Mouse (Mus musculus) stomach, embryonic 15.5 days (tissue): Measurements from ENCODE around the gene Cox5a. TPM values are rescaled to one million over a fixed set of nuclear protein-coding genes. Genes with fewer than 3 reads are reported as not detected.

Experiments used
- ATAC-seq: fragments of 200-750 bp; cut with Nextera tagmentation; 2 replicates; pipeline ENCODE4 v1.8.0; 2017; ENCODE audit warnings: low read depth, moderate number of reproducible peaks, moderate TSS enrichment; ENCODE audit not compliant: insufficient read depth, low FRiP score
- H3K27ac ChIP-seq: fragments of 300-500 bp; sonication (generic); 2 replicates; pipeline ENCODE4 v1.5.1; 2015; ENCODE audit warnings: mild to moderate bottlenecking, inconsistent platforms
- H3K27me3 ChIP-seq: fragments of 300-500 bp; sonication (generic); replicated peaks from 2 replicates; pipeline ENCODE4 v1.6.1; 2015; ENCODE audit warnings: inconsistent platforms
- H3K36me3 ChIP-seq: fragments of 300-500 bp; sonication (generic); 2 replicates; pipeline ENCODE4 v1.6.1; 2015; ENCODE audit warnings: inconsistent platforms
- H3K4me1 ChIP-seq: fragments of 300-500 bp; sonication (generic); 2 replicates; pipeline ENCODE4 v1.6.1; 2015; ENCODE audit warnings: inconsistent platforms
- H3K4me2 ChIP-seq: fragments of 300-500 bp; sonication (generic); 2 replicates; pipeline ENCODE4 v1.6.1; 2015; ENCODE audit warnings: mild to moderate bottlenecking, inconsistent platforms
- H3K4me3 ChIP-seq: fragments of 300-500 bp; sonication (generic); replicated peaks from 2 replicates; pipeline ENCODE4 v1.5.1; 2015; ENCODE audit warnings: inconsistent platforms
- H3K9ac ChIP-seq: fragments of 300-500 bp; sonication (generic); 2 replicates; pipeline ENCODE4 v1.6.1; 2015; ENCODE audit warnings: inconsistent platforms
- H3K9me3 ChIP-seq: fragments of 300-500 bp; sonication (generic); 2 replicates; pipeline ENCODE4 v1.6.1; 2016; ENCODE audit warnings: inconsistent platforms
- WGBS: fragments of 180-500 bp; shearing (Covaris S2); methylation state at CpG from one replicate; pipeline ENCODE4 v1.1.7; 2015; 5-methylcytosine and 5-hydroxymethylcytosine counted together
- polyA plus RNA-seq: library from polyadenylated mRNA; unstranded; fragments of >200 nt; fragmentation: Nextera tagmentation; extraction: Ambion mirVana; gene quantifications from 2 replicates; pipeline ENCODE4 v1.2.1, GENCODE M21; 2015

Cox5a gene
- polyA plus RNA-seq, 1 experiment from 2014 or later, result 623 TPM

DNA sequence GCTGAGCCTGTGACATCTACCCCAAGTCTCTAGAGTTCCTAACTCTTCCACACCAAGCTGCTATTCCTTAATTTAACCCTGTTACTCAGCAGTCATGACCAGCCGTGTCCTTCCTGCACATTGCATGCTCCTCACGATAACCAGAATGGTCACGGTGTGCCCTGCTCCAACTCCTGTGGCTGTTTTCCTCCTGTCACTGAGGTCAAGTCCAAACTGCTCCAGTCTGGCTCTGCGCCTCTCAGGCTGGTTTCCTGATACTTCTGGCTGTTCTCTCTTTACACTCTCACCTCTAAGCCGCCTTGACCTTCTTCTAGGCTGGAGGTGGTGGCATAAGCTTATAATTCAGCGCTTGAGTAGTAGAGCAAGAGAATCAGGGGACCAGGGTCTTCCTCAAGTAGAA lies 47.4 kb downstream of the Cox5a start:
- Histone ChIP-seq H3K9me3 (no peaks in the 10 kb centered on the region), H3K4me1 (peaks cover 20% of the 10 kb centered on the region), H3K4me3 (no peak overlapping the region), H3K36me3 (peaks cover 20% of the 10 kb centered on the region), H3K9ac (no peak overlapping the region), H3K27me3 (no peaks in the 10 kb centered on the region), H3K4me2 (no peak overlapping the region), H3K27ac (no peak overlapping the region)
- ATAC-seq, result no peak
- 95% methylated on average over 6 of the region's 6 CpGs for WGBS

DNA sequence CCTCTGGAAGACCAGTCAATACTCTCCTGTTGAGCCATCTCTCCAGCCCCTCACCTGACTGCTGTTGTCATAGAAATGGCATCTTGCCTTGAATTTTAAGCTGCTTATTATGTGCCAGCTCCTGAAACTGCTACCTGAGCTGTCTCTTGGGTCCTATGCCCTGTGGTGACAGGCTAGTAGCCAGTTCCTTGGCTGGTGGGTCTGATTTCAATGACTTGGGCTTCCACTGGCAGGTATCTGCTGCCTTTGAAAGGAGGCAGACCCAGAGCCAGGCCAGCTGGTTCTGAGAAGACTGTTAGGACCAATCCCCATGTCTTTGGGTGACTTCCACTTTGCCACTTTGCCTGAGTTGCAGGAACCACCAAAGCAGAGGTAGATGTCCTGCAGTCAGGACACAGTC lies 53.3 kb downstream of the Cox5a start:
- no peaks in the 10 kb centered on the region for H3K4me1 ChIP-seq
- no peaks in the 10 kb centered on the region for H3K9me3 ChIP-seq
- H3K36me3 ChIP-seq, result peaks cover 22% of the 10 kb centered on the region
- no peak overlapping the region for H3K9ac ChIP-seq
- no peaks in the 10 kb centered on the region for H3K27me3 ChIP-seq
- no peak for ATAC-seq
- H3K4me3 ChIP-seq, result no peak overlapping the region
- no peak overlapping the region for H3K27ac ChIP-seq
- H3K4me2 ChIP-seq, result no peak overlapping the region

DNA sequence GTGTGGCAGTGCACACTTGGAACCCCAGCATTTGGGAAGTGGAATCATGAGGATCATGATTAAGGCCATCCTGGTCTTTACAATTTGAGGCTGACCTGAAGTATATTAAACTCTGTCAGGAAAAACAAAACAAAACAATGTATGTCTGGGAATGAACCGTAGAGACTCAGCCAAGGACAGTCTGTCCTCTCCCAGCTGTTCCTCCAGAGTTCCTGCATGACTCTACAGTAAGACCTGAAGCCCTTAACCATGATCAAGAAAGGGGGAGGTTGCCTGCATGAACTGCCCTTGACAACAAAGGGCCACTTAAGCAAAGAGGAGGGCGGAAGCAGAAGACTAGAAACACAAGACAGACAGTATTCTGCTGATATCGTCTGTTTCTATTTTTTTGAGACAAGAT lies 54.5 kb downstream of the Cox5a start:
- Histone ChIP-seq H3K4me1 (no peaks in the 10 kb centered on the region), H3K36me3 (peaks cover 18% of the 10 kb centered on the region; the same call in 1 of the 2 replicates), H3K27ac (no peak overlapping the region), H3K9ac (no peak overlapping the region), H3K27me3 (no peaks in the 10 kb centered on the region), H3K4me2 (no peak overlapping the region), H3K4me3 (no peak overlapping the region), H3K9me3 (no peaks in the 10 kb centered on the region)
- no peak for ATAC-seq
- 67% methylated on average over 3 of the region's 3 CpGs for WGBS

DNA sequence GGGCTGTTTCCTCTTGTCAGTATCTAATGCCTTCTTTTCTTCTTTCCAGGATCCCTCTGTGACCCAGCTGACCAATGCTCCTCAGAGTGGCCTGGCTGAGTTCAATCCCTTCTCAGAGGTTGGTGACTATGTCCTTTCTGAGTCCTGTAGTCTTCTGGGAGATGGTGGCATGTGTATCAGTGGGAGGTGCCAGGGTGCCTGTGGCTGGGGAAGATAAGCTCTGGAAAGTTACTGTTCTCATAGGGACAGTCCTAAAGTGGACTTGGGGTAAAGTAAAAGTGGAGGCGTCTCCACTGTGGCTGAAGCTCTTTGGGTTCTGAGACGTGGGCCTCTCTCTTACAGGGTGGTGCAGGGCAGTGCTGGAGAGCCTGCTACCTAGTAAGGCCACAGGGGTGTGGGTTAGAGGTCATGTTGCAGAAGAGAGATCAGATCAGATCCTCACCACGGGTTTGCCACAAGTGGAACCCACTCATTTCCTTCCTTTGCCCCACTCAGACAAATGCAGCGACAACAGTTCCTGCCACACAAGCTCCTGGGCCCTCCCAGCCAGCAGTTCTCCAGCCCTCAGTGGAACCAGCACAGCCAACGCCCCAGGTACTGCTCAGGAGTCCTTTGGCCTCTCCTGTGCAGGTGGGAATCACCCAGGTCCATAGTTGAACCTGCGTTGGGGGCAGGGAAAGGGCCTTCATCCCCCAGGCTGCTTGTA lies 56.2 kb downstream of the Cox5a start:
- Histone ChIP-seq H3K27ac (no peak overlapping the region), H3K9ac (no peak overlapping the region), H3K27me3 (no peaks in the 10 kb centered on the region), H3K4me1 (no peaks in the 10 kb centered on the region), H3K4me3 (no peak overlapping the region), H3K36me3 (peaks cover 16% of the 10 kb centered on the region; the same call in 1 of the 2 replicates), H3K9me3 (no peaks in the 10 kb centered on the region), H3K4me2 (no peak overlapping the region)
- ATAC-seq, result no peak
- 77% methylated on average over 6 of the region's 6 CpGs for WGBS

Other genes starting within 250 kb of the Cox5a start
- 23.6 and 31.6 TPM in 2 replicates for gene Ppcdc, start 81.2 kb upstream of the Cox5a start, polyA plus RNA-seq
- gene Scamp5, start 53.2 kb upstream of the Cox5a start, polyA plus RNA-seq, result 19.8 and 22.4 TPM in 2 replicates
- 6.0 and 6.1 TPM in 2 replicates for gene Rpp25, start 17.2 kb upstream of the Cox5a start, polyA plus RNA-seq
- gene Fam219b, start 16.3 kb downstream of the Cox5a start, polyA plus RNA-seq, result 18.7 and 19.7 TPM in 2 replicates
- gene Mpi, start 31.5 kb downstream of the Cox5a start, polyA plus RNA-seq, result 38.9 and 48.4 TPM in 2 replicates
- 76.6 and 84.2 TPM in 2 replicates for gene Scamp2, start 39.7 kb downstream of the Cox5a start, polyA plus RNA-seq
- 17.4 and 19.2 TPM in 2 replicates for gene Ulk3, start 68.2 kb downstream of the Cox5a start, polyA plus RNA-seq
- not detected in 2 replicates for gene Cplx3, start 85.0 kb downstream of the Cox5a start, polyA plus RNA-seq
- not detected in 2 replicates for gene Lman1l, start 99.5 kb downstream of the Cox5a start, polyA plus RNA-seq
- 29.6 and 29.8 TPM in 2 replicates for gene Csk, start 132.4 kb downstream of the Cox5a start, polyA plus RNA-seq
- not detected in 2 replicates for gene Cyp1a2, start 162.4 kb downstream of the Cox5a start, polyA plus RNA-seq
- 0.05 TPM in 1 of 2 replicates, not detected in the other for gene Cyp1a1, start 166.7 kb downstream of the Cox5a start, polyA plus RNA-seq
- 26.8 and 28.6 TPM in 2 replicates for gene Edc3, start 187.3 kb downstream of the Cox5a start, polyA plus RNA-seq
- 68.3 and 69.6 TPM in 2 replicates for gene Clk3, start 244.6 kb downstream of the Cox5a start, polyA plus RNA-seq